Mouse (Mus musculus): ENCODE measurements at regions not wholly inside any gene's neighbourhood (a gene's known extent, or its start where the extent isn't known, plus 50 kb on each side); places are given as distances from the start of the nearest gene placed in this dataset.

GRCm38 (mm10) chr15:38374786-38375185 is 949.4 kb downstream of the 4930447A16Rik start:
- Histone ChIP-seq H3K9me3 (replicated peaks; ENCODE audit: control insufficient read depth, low read length) (no peaks in the 10 kb centered on the region), H3K4me2 (no peak overlapping the region), H3K27me3 (ENCODE audit: control insufficient read depth, insufficient read depth, low read length) (no peaks in the 10 kb centered on the region), H3K4me3 (ENCODE audit: low read depth, low read length) (no peak overlapping the region), H3K27ac (ENCODE audit: low read depth, low read length) (no peak overlapping the region), H3K9ac (ENCODE audit: low read depth, low read length) (no peak overlapping the region), H3K36me3 (ENCODE audit: control insufficient read depth, insufficient read depth, low read length) (no peaks in the 10 kb centered on the region), H3K4me1 (ENCODE audit: control insufficient read depth, insufficient read depth, low read length) (peaks cover 6% of the 10 kb centered on the region)
- ATAC-seq (replicated peaks; ENCODE audit: insufficient number of reproducible peaks, low FRiP score, low TSS enrichment) = no peak
- 75% methylated on average over 6 of the region's 6 CpGs for WGBS (ENCODE audit: insufficient replicate concordance)

GRCm38 (mm10) chr15:38378106-38378505 is 952.8 kb downstream of the 4930447A16Rik start:
- no peak overlapping the region for H3K27ac ChIP-seq (ENCODE audit: low read depth, low read length)
- peaks cover 6% of the 10 kb centered on the region for H3K4me1 ChIP-seq (ENCODE audit: control insufficient read depth, insufficient read depth, low read length)
- no peaks in the 10 kb centered on the region for H3K36me3 ChIP-seq (ENCODE audit: control insufficient read depth, insufficient read depth, low read length)
- no peak overlapping the region for H3K9ac ChIP-seq (ENCODE audit: low read depth, low read length)
- no peak for ATAC-seq (replicated peaks; ENCODE audit: insufficient number of reproducible peaks, low FRiP score, low TSS enrichment)
- H3K4me3 ChIP-seq (ENCODE audit: low read depth, low read length) = no peak overlapping the region
- no peak overlapping the region for H3K4me2 ChIP-seq
- no peaks in the 10 kb centered on the region for H3K9me3 ChIP-seq (replicated peaks; ENCODE audit: control insufficient read depth, low read length)
- WGBS (ENCODE audit: insufficient replicate concordance) = 59% methylated on average over 8 of the region's 8 CpGs
- H3K27me3 ChIP-seq (ENCODE audit: control insufficient read depth, insufficient read depth, low read length) = no peaks in the 10 kb centered on the region

- Histone ChIP-seq H3K36me3 (ENCODE audit: control insufficient read depth, insufficient read depth, low read length) (no peaks in the 10 kb centered on the region), H3K4me3 (ENCODE audit: low read depth, low read length) (no peak overlapping the region), H3K4me2 (no peak overlapping the region), H3K27ac (ENCODE audit: low read depth, low read length) (no peak overlapping the region), H3K9ac (ENCODE audit: low read depth, low read length) (no peak overlapping the region; the same call in 1 of the 2 replicates), H3K9me3 (replicated peaks; ENCODE audit: control insufficient read depth, low read length) (no peaks in the 10 kb centered on the region), H3K4me1 (ENCODE audit: control insufficient read depth, insufficient read depth, low read length) (peaks cover 28% of the 10 kb centered on the region), H3K27me3 (ENCODE audit: control insufficient read depth, insufficient read depth, low read length) (no peaks in the 10 kb centered on the region)
- no peak for ATAC-seq (replicated peaks; ENCODE audit: insufficient number of reproducible peaks, low FRiP score, low TSS enrichment)
- WGBS (ENCODE audit: insufficient replicate concordance) = 61% methylated on average over 7 of the region's 7 CpGs
These were observed 962.3 kb downstream of the 4930447A16Rik start for GRCm38 (mm10) chr15:38387617-38388016.

DNA sequence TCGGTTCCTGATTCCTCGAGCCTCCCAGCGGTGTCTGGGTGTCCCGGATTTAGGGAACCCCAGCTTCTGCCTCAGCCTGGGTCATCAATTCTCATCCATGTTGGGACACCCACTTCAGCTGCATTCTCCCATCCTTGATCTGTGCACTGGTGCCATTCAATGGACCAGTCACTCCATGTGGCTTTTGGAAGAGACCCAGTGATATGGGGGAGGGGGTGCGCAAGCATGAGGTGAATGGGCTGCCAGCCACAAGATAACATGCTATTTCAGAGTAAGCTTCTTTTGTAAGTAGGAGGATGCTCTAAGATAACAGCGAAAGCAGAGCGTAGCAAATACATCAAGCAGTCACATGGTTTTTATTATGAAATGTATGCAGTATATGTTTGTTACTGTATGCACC is 963.1 kb downstream of the 4930447A16Rik start:
- Histone ChIP-seq H3K9ac (ENCODE audit: low read depth, low read length) (no peak overlapping the region), H3K36me3 (ENCODE audit: control insufficient read depth, insufficient read depth, low read length) (no peaks in the 10 kb centered on the region), H3K27me3 (ENCODE audit: control insufficient read depth, insufficient read depth, low read length) (no peaks in the 10 kb centered on the region), H3K9me3 (replicated peaks; ENCODE audit: control insufficient read depth, low read length) (no peaks in the 10 kb centered on the region), H3K4me3 (ENCODE audit: low read depth, low read length) (no peak overlapping the region), H3K4me1 (ENCODE audit: control insufficient read depth, insufficient read depth, low read length) (peaks cover 31% of the 10 kb centered on the region), H3K27ac (ENCODE audit: low read depth, low read length) (no peak overlapping the region), H3K4me2 (no peak overlapping the region)
- no peak for ATAC-seq (replicated peaks; ENCODE audit: insufficient number of reproducible peaks, low FRiP score, low TSS enrichment)
- WGBS (ENCODE audit: insufficient replicate concordance) = 68% methylated on average over 7 of the region's 7 CpGs

GRCm38 (mm10) chr15:38390450-38390849 is 965.1 kb downstream of the 4930447A16Rik start:
- H3K4me1 ChIP-seq (ENCODE audit: control insufficient read depth, insufficient read depth, low read length) = peaks cover 21% of the 10 kb centered on the region
- H3K27ac ChIP-seq (ENCODE audit: low read depth, low read length) = no peak overlapping the region
- H3K4me3 ChIP-seq (ENCODE audit: low read depth, low read length) = no peak overlapping the region
- H3K9me3 ChIP-seq (replicated peaks; ENCODE audit: control insufficient read depth, low read length) = no peaks in the 10 kb centered on the region
- 83% methylated on average over 12 of the region's 12 CpGs for WGBS (ENCODE audit: insufficient replicate concordance)
- H3K36me3 ChIP-seq (ENCODE audit: control insufficient read depth, insufficient read depth, low read length) = no peaks in the 10 kb centered on the region
- ATAC-seq (replicated peaks; ENCODE audit: insufficient number of reproducible peaks, low FRiP score, low TSS enrichment) = no peak
- H3K27me3 ChIP-seq (ENCODE audit: control insufficient read depth, insufficient read depth, low read length) = no peaks in the 10 kb centered on the region
- no peak overlapping the region for H3K9ac ChIP-seq (ENCODE audit: low read depth, low read length)
- H3K4me2 ChIP-seq = no peak overlapping the region

DNA sequence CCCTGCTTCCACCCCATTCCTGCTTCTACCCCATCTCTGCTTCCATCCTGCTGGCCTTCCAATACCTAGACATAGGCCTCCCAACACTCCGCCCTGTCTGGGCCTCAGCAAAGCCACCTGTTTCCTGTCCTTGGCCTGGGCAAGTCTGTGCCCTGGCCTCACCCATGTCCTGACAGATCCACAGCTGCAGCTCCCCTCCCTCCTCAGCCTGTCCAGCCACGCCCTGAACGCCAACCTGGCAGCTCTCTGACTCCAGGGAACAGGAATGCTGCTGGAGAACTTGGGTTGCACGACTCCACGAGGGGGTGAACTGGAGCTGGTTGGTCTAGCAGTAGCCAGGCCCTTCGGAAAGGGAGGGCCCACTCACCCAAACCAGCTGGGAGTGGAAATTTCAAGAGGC is 966.1 kb downstream of the 4930447A16Rik start:
- Histone ChIP-seq H3K36me3 (ENCODE audit: control insufficient read depth, insufficient read depth, low read length) (no peaks in the 10 kb centered on the region), H3K9ac (ENCODE audit: low read depth, low read length) (no peak overlapping the region), H3K4me1 (ENCODE audit: control insufficient read depth, insufficient read depth, low read length) (peaks cover 18% of the 10 kb centered on the region), H3K4me2 (no peak overlapping the region), H3K9me3 (replicated peaks; ENCODE audit: control insufficient read depth, low read length) (no peaks in the 10 kb centered on the region), H3K27ac (ENCODE audit: low read depth, low read length) (0 out of 2 replicates have a peak overlapping the region, but pooled peaks have one; percentile 1), H3K27me3 (ENCODE audit: control insufficient read depth, insufficient read depth, low read length) (no peaks in the 10 kb centered on the region), H3K4me3 (ENCODE audit: low read depth, low read length) (no peak overlapping the region)
- no peak; the same call in 1 of the 2 replicates for ATAC-seq (replicated peaks; ENCODE audit: insufficient number of reproducible peaks, low FRiP score, low TSS enrichment)
- 52% methylated on average over 6 of the region's 6 CpGs for WGBS (ENCODE audit: insufficient replicate concordance)

GRCm38 (mm10) chr15:38391860-38392259 is 966.5 kb downstream of the 4930447A16Rik start:
- Histone ChIP-seq H3K27ac (ENCODE audit: low read depth, low read length) (no peak overlapping the region), H3K9ac (ENCODE audit: low read depth, low read length) (no peak overlapping the region), H3K4me3 (ENCODE audit: low read depth, low read length) (no peak overlapping the region), H3K36me3 (ENCODE audit: control insufficient read depth, insufficient read depth, low read length) (no peaks in the 10 kb centered on the region), H3K4me1 (ENCODE audit: control insufficient read depth, insufficient read depth, low read length) (peaks cover 18% of the 10 kb centered on the region), H3K9me3 (replicated peaks; ENCODE audit: control insufficient read depth, low read length) (no peaks in the 10 kb centered on the region), H3K4me2 (no peak overlapping the region), H3K27me3 (ENCODE audit: control insufficient read depth, insufficient read depth, low read length) (no peaks in the 10 kb centered on the region)
- ATAC-seq (replicated peaks; ENCODE audit: insufficient number of reproducible peaks, low FRiP score, low TSS enrichment) = no peak
- WGBS (ENCODE audit: insufficient replicate concordance) = 25% methylated on average over 4 of the region's 4 CpGs

GRCm38 (mm10) chr15:38392441-38393149 is 967.2 kb downstream of the 4930447A16Rik start:
- H3K9ac ChIP-seq (ENCODE audit: low read depth, low read length) = no peak overlapping the region
- WGBS (ENCODE audit: insufficient replicate concordance) = 52% methylated on average over 5 of the region's 5 CpGs

DNA sequence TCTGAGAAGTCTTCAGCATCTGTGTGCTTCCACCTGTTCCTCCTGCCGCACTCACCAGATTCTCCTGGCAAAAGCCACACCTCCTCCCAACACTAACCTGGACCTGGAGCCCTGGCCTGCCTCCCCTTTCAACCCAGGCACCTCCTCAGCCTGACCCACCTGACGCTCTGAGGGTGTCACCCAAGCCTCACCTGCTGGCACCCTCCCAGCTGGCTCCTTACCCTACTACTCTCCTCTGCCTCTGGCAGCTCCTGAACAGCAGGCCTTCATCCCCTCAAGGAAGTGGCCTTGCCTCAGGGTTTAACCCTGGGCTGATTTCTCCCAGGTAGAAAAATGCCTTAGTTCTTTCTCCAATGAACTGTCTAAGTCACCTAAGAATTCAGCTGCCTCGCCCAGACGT is 973.5 kb downstream of the 4930447A16Rik start:
- H3K36me3 ChIP-seq (ENCODE audit: control insufficient read depth, insufficient read depth, low read length) = no peaks in the 10 kb centered on the region
- no peaks in the 10 kb centered on the region for H3K9me3 ChIP-seq (replicated peaks; ENCODE audit: control insufficient read depth, low read length)
- H3K4me3 ChIP-seq (ENCODE audit: low read depth, low read length) = no peak overlapping the region
- no peaks in the 10 kb centered on the region for H3K27me3 ChIP-seq (ENCODE audit: control insufficient read depth, insufficient read depth, low read length)
- WGBS (ENCODE audit: insufficient replicate concordance) = 86% methylated on average over 4 of the region's 4 CpGs
- H3K4me2 ChIP-seq = no peak overlapping the region
- H3K9ac ChIP-seq (ENCODE audit: low read depth, low read length) = no peak overlapping the region
- H3K4me1 ChIP-seq (ENCODE audit: control insufficient read depth, insufficient read depth, low read length) = peaks cover 7% of the 10 kb centered on the region
- no peak overlapping the region for H3K27ac ChIP-seq (ENCODE audit: low read depth, low read length)
- no peak for ATAC-seq (replicated peaks; ENCODE audit: insufficient number of reproducible peaks, low FRiP score, low TSS enrichment)

More at GRCm38 (mm10) chr15:38392441-38393149, 967.2 kb downstream of the 4930447A16Rik start:
- no peaks in the 10 kb centered on the region for H3K36me3 ChIP-seq (ENCODE audit: control insufficient read depth, insufficient read depth, low read length)
- no peak overlapping the region for H3K4me2 ChIP-seq
- H3K27ac ChIP-seq (ENCODE audit: low read depth, low read length) = no peak overlapping the region
- H3K4me3 ChIP-seq (ENCODE audit: low read depth, low read length) = no peak overlapping the region
- no peaks in the 10 kb centered on the region for H3K9me3 ChIP-seq (replicated peaks; ENCODE audit: control insufficient read depth, low read length)
- peaks cover 18% of the 10 kb centered on the region for H3K4me1 ChIP-seq (ENCODE audit: control insufficient read depth, insufficient read depth, low read length)
- no peak for ATAC-seq (replicated peaks; ENCODE audit: insufficient number of reproducible peaks, low FRiP score, low TSS enrichment)
- no peaks in the 10 kb centered on the region for H3K27me3 ChIP-seq (ENCODE audit: control insufficient read depth, insufficient read depth, low read length)

Measured in heart, embryonic 11.5 days (tissue).